Mouse (Mus musculus) c-Kit-positive CD71-negative TER-119-negative erythroid progenitor cells, embryonic 14.5 days (primary cell): Measurements from ENCODE around the gene Cd300lf.

Experiments
- DNase-seq: peaks from one replicate; pipeline ENCODE4 v3.0.0-alpha.2; 2013; ENCODE audit warnings: low read depth

Cd300lf gene

DNA sequence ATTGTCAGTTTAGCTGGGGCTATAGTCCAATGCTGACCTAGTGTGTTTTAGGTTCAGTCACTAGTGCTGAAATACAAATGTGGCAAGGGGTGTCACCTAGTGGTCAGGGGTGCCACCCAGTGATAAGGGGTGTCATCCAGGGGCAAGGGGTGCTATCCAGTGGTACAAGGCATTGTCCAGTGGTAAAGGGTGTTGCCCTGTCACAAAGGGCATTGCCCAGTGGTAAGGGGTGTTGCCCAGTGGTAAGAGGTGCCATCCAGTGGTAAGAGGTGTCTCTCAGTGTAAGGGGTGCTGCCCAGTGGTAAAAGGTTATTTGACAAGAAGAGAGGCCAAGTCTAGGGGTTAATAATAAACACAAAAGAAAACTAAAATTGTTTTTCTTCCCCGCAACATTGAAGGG, 56.4 kb downstream of the Cd300lf start:
- no peak for DNase-seq

DNA sequence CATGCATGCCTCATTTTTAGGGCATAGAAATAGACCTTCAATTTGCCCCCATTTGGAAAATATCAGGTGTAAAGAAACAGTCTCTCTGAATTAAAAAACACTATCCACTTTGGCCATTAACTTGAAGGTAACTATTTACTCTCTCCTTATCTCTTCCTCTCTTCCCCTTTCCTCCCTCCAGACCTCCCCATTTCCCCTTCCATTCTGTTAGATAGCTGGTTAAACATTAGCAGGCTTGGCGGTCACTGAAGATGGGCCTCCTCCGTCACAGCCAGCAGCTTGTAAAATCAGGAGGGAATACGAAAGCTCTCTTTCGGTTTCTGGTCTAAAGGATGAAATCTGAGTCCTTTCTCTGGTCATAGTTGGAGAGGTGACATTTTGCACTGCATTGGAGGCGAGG, 57.9 kb downstream of the Cd300lf start:
- no peak for DNase-seq

DNA sequence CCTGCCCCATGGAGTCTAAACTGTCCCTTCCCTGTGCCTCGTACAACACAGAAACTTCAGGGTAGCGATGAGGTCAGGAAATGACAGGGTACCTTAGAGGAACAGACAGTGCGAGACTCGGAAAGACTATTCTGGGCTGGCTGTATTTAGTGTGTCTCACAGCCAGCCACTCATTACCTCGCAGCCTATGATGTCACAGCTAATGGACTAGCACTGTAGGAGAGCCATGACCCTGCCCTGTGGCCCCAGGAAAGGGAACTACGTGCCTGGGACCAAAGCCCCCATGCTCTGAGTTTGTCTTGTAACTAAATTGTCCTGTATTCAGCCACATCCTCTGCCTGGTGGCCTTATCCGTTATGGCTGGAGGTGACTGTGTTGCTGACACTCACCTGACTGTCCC, 58.4 kb downstream of the Cd300lf start:
- DNase-seq: no peak

DNA sequence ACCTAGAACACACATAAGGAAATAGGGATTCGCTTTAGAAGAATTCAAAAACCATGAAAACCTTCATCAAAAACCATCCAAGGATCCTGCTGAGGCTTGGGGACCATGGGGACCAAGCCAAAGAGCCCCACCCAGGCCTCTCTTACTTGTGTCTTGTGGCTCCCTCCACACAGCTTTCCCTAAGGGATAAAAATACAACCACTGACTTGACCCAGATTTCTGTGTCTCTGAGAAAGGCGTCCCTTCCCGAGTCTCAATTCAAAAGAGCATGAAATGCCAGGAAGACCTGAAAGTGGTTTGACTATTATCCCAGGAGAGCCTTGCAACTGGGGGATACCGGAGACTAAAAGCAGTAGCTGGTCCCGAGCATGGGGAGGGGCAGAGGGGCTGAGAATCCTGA, 60.8 kb downstream of the Cd300lf start:
- no peak for DNase-seq

DNA sequence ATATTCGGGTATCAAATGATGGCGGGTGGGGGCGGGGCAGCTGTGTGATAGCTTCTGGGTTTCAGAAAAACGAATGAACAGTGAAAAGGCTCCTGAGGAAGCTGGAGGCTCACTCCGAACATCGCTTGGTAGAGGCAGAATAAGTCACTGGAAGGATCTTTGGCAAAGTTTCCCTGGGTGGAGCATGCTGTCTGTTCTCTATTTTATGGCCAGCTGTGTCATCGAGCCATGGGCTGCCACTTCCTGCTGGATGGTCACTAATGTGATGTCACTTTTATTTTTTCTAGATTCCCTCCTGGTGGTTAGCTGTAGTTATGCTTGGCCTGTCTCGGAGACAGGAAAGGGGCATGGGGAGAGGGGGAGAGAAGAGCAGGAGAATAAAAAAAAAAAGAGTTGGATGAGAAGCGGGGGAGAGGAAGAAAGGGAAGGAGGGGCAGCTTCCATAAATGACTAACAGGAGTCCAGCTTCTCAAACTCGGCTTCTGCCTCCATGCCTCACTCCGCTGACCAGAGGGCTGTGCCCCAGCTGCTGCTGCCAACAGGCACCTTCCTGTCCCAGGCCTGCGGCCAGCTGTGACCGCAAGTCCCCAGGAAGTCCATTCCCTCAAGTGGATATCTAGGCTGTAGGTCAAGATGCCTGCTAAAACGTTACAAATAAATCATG, 62.0 kb downstream of the Cd300lf start:
- no peak for DNase-seq

DNA sequence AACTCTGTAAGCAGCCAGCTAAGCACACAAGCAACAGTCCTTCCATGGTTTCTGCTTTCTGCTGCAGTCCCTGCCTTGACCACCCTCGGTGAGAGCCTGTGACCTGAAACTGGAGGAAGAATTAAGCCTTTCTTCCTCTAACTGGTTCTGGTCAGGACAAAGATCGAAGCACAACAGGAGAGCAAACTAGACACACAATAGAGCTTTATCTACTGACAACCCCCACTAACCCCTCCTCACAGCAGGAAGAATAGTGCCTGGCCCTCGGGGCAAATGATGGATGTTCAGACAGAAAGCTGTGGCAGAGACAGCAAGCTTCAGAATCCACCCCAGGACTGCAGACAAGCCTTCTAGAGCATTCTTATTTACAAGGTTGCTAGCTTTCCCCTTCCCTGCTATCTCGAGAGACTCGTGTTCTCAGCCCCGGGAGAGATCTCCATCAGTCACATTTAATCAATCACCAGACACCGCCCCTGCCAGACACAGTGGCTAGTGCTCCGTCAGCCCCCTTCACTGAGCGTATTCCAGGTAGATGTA, 62.7 kb downstream of the Cd300lf start:
- no peak for DNase-seq

DNA sequence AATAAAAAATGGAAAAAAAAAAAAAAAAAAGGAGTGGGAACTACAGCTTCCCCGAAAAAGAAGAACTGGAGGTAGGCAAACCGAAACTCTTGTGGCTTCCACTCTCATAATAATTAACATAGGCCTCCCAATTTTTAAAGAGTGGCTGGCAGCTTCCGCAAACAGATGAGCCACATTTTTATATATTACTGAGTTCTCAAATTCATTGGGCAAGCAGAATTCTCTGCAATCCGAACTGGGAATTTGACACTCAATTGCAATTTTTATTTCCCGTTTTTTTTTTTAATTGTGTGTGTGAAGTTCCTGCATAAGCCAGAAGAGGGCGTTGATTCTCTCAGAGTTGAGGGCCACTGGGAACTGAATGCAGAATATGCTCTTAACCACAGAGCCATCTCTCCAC, 67.0 kb downstream of the Cd300lf start:
- DNase-seq: no peak
